Mouse (Mus musculus): ENCODE results near the gene Olfr1490. TPM values are rescaled to one million over a fixed set of nuclear protein-coding genes. Genes with fewer than 3 reads are reported as not detected.
"Not testable (repeated sequence)": the region's sequence is repeated elsewhere in the genome, so short reads cannot be mapped to it uniquely, and the experiment has no call there.

Olfr1490 gene
- total RNA-seq (2022) = not detected

DNA sequence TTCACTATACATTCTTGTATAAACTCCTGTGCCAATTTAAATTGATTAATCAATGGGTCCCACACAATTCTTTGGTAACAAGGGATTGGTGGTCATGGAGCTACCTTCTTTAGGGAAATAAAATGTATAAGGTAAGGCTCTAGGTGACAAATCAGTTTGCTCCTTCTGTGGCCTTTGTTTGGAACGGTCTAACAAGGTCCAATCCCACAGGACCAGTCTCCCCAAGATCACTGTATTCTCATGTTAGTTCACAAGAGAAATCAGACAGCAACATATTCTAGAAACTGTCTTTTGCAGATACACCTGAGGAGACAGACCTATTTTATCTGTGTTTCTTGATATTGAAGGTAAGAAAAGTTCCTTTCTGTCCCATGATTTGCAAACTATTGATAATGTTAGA is at the start of gene Olfr1490:
Gene Olfr1490, plus strand, starts transcription at position 301 of the 400 bp plus-strand sequence.
- DNase-seq (ENCODE audit: low spot score) = no peak

DNA sequence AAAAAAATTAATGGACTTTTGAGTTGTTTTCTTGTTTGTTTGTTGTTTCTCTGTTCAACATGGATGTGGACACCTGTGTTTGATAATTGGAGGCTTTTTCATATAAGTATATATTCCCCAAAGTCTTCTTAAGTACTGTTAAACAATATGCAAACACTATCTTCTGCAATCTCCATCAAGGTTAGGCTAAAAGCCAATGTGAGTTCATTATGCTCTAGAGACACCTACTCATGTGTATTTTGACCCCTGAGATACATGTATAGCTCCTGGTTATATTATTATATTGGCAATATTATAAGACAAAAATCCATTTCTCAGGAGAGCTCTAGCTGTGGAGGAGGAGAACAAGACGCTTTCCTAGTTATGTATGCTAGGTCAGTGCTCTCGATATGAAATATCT is 33.8 kb upstream of the Olfr1490 start, which contains the start of gene Olfr1487:
Gene Olfr1487, plus strand, starts transcription at position 301 of the 400 bp plus-strand sequence.
- not testable (repeated sequence) for DNase-seq (ENCODE audit: low spot score)

DNA sequence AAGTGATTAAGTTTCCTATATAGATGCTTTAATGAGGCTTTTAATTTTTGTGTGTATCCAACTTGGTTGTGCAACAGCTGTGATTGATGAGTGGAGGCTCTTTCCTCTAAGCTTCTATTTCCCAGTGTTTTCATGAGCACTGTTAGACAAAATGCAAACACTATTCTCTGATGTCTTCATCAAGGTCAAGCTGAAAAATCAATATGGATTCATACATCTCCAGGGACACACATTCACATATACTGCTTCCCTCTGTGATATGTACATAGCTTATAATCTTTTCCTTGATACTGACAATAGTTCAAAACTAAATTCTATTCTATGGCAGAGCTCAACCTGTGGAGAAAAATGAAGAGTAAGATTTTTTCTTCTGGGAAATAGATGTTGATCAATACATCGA is 19.6 kb upstream of the Olfr1490 start, which contains the start of gene Olfr1489:
Gene Olfr1489, plus strand, starts transcription at position 301 of the 400 bp plus-strand sequence.
- DNase-seq (ENCODE audit: low spot score) = no peak

DNA sequence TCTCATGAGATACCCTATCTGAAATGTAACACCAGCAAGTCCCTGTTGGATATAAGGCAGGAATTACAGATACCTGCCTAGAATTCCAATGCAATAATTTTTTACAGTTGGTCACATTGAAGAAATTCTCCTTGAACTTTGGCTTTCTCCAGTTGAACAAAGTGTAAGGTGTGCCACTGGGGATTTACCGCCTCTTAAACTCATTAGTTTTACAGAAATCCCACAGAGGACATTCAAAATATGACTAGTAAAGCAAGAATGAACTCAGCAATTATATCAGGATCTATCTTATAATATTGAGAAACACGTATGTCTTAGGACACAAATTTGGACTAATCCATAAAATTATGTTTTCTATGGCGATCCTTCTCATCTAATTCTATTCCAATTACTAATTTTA is 46.1 kb downstream of the Olfr1490 start, which contains the start of gene Olfr1491:
Gene Olfr1491, plus strand, starts transcription at position 301 of the 400 bp plus-strand sequence.
- no peak for DNase-seq (ENCODE audit: low spot score)

Small RNA genes lying within 50 kb of the gene (microRNA-seq; reads per million reads assigned to microRNA genes)
- gene Gm23931 = not detected

Other genes with a start within 250 kb of the Olfr1490 start
- not detected for gene Olfr1469, start 243.2 kb upstream of the Olfr1490 start, total RNA-seq (2022)
- not detected for gene Olfr1471, start 207.7 kb upstream of the Olfr1490 start, total RNA-seq (2022)
- gene Olfr1472, start 195.0 kb upstream of the Olfr1490 start, total RNA-seq (2022) = not detected
- gene Olfr1474, start 181.5 kb upstream of the Olfr1490 start, total RNA-seq (2022) = not detected
- not detected for gene Olfr1475, start 170.9 kb upstream of the Olfr1490 start, total RNA-seq (2022)
- not detected for gene Olfr1477, start 150.5 kb upstream of the Olfr1490 start, total RNA-seq (2022)
- gene Olfr1480, start 123.2 kb upstream of the Olfr1490 start, total RNA-seq (2022) = not detected
- gene Olfr1484, start 67.6 kb upstream of the Olfr1490 start, total RNA-seq (2022) = not detected
- not detected for gene Olfr1487, start 33.7 kb upstream of the Olfr1490 start, total RNA-seq (2022)
- gene Olfr1489, start 19.5 kb upstream of the Olfr1490 start, total RNA-seq (2022) = not detected
- not detected for gene Olfr1491, start 46.2 kb downstream of the Olfr1490 start, total RNA-seq (2022)
- gene Olfr1493-ps1, start 72.2 kb downstream of the Olfr1490 start, total RNA-seq (2022) = not detected
- gene Olfr1494, start 88.6 kb downstream of the Olfr1490 start, total RNA-seq (2022) = not detected
- not detected for gene Olfr1495, start 113.5 kb downstream of the Olfr1490 start, total RNA-seq (2022)
- gene Olfr1496, start 126.8 kb downstream of the Olfr1490 start, total RNA-seq (2022) = not detected
- not detected for gene Olfr1497, start 147.1 kb downstream of the Olfr1490 start, total RNA-seq (2022)
- not detected for gene Olfr1499, start 168.4 kb downstream of the Olfr1490 start, total RNA-seq (2022)
- gene Olfr1500, start 179.4 kb downstream of the Olfr1490 start, total RNA-seq (2022) = not detected
- gene Olfr1501, start 199.6 kb downstream of the Olfr1490 start, total RNA-seq (2022) = not detected
- gene Olfr1502, start 210.7 kb downstream of the Olfr1490 start, total RNA-seq (2022) = not detected
- gene Olfr1504, start 246.8 kb downstream of the Olfr1490 start, total RNA-seq (2022) = not detected

Measured in heart, adult 8-10 months (tissue).